Mouse (Mus musculus) MEL (cell line): ENCODE data around the gene Rtel1. TPM values are rescaled to one million over a fixed set of nuclear protein-coding genes. Genes with fewer than 3 reads are reported as not detected.

Source experiments
- DNase-seq: peaks from one replicate; pipeline ENCODE4 v3.0.0; 2011; ENCODE audit warnings: low read depth, low spot score
- H3K27ac ChIP-seq: 2 replicates; pipeline ENCODE4 v1.5.1; 2012; ENCODE audit warnings: low read depth, mild to moderate bottlenecking, control low read depth, low read length, moderate library complexity; ENCODE audit not compliant: control insufficient read depth
- H3K27me3 ChIP-seq, 2 experiments: fragments of 150-350 bp in 1 of 2; sonication (generic) in 1 of 2; 2 replicates each; pipeline ENCODE4 v1.6.1; 2012; ENCODE audit warnings: low read length in 2 of 2, mild to moderate bottlenecking in 2 of 2, improper control_type of control experiment in 1 of 2, moderate library complexity in 1 of 2; ENCODE audit not compliant: insufficient read depth in 2 of 2, control insufficient read depth in 1 of 2
- H3K36me3 ChIP-seq, 2 experiments: 2 replicates each; pipeline ENCODE4 v1.6.1; 2012 to 2014; ENCODE audit warnings: low read length in 2 of 2, improper control_type of control experiment in 1 of 2, inconsistent platforms in 1 of 2, mild to moderate bottlenecking in 1 of 2; ENCODE audit not compliant: insufficient read depth in 2 of 2, control insufficient read depth in 1 of 2
- H3K4me1 ChIP-seq, 2 experiments: fragments of 150-350 bp in 1 of 2; sonication (generic) in 1 of 2; 2 replicates each; pipeline ENCODE4 v1.6.1; 2012; ENCODE audit warnings: low read length in 2 of 2, improper control_type of control experiment in 1 of 2, mild to moderate bottlenecking in 1 of 2; ENCODE audit not compliant: insufficient read depth in 2 of 2, control insufficient read depth in 1 of 2
- H3K4me3 ChIP-seq, 2 experiments: fragments of 150-350 bp in 1 of 2; sonication (generic) in 1 of 2; 2 replicates each; pipeline ENCODE4 v1.5.1; 2012; ENCODE audit warnings: low read depth in 2 of 2, low read length in 2 of 2, mild to moderate bottlenecking in 2 of 2, moderate library complexity in 2 of 2, control low read depth in 1 of 2, improper control_type of control experiment in 1 of 2; ENCODE audit not compliant: control insufficient read depth in 1 of 2, insufficient read depth in 1 of 2
- H3K79me2 ChIP-seq: 2 replicates; pipeline ENCODE4 v1.6.1; 2012; ENCODE audit warnings: mild to moderate bottlenecking, low read length, moderate library complexity; ENCODE audit not compliant: control insufficient read depth, poor library complexity, insufficient read depth
- H3K9ac ChIP-seq: 2 replicates; pipeline ENCODE4 v1.6.1; 2012; ENCODE audit warnings: low read depth, mild to moderate bottlenecking, control low read depth, low read length, moderate library complexity; ENCODE audit not compliant: control insufficient read depth, poor library complexity, severe bottlenecking
- H3K9me3 ChIP-seq: fragments of 150-350 bp; sonication (generic); replicated peaks from 2 replicates; pipeline ENCODE4 v1.6.1; 2012; ENCODE audit warnings: mild to moderate bottlenecking, low read length, improper control_type of control experiment, moderate library complexity; ENCODE audit not compliant: insufficient read depth
- BHLHE40 ChIP-seq: IDR thresholded peaks from 2 replicates; pipeline ENCODE4 v1.6.1; 2012; ENCODE audit warnings: low read depth, mild to moderate bottlenecking, inconsistent platforms, low read length, improper control_type of control experiment, borderline replicate concordance
- CHD2 ChIP-seq: IDR thresholded peaks from 2 replicates; pipeline ENCODE4 v1.6.1; 2011; ENCODE audit warnings: low read length, improper control_type of control experiment
- CTCF ChIP-seq, 3 experiments: IDR thresholded peaks in 2 of 3; conservative IDR thresholded peaks in 1 of 3; 2 replicates each; pipeline ENCODE4 v1.5.1; 2011 to 2012; ENCODE audit warnings: low read length in 3 of 3, low read depth in 2 of 3, mild to moderate bottlenecking in 2 of 3, improper control_type of control experiment in 1 of 3, inconsistent platforms in 1 of 3, mixed read lengths in 1 of 3, moderate library complexity in 1 of 3; ENCODE audit not compliant: control insufficient read depth in 1 of 3, insufficient read depth in 1 of 3, poor library complexity in 1 of 3, severe bottlenecking in 1 of 3
- E2F4 ChIP-seq: IDR thresholded peaks from 2 replicates; pipeline ENCODE4 v1.6.1; 2011; ENCODE audit warnings: low read depth, low read length, improper control_type of control experiment, borderline replicate concordance
- EP300 ChIP-seq, 2 experiments: IDR thresholded peaks; 2 replicates each; pipeline ENCODE4 v1.6.1; 2011; ENCODE audit warnings: improper control_type of control experiment in 2 of 2, low read length in 2 of 2, low read depth in 1 of 2, mild to moderate bottlenecking in 1 of 2
- GATA1 ChIP-seq: IDR thresholded peaks from 2 replicates; pipeline ENCODE4 v1.6.1; 2011; ENCODE audit warnings: low read depth, low read length, improper control_type of control experiment
- HCFC1 ChIP-seq: IDR thresholded peaks from 2 replicates; pipeline ENCODE4 v1.6.1; 2012; ENCODE audit warnings: low read depth, mild to moderate bottlenecking, inconsistent platforms, low read length, improper control_type of control experiment, moderate library complexity
- JUND ChIP-seq: IDR thresholded peaks from 2 replicates; pipeline ENCODE4 v1.6.1; 2011; ENCODE audit warnings: low read depth, mild to moderate bottlenecking, improper control_type of control experiment, low read length
- KAT2A ChIP-seq: conservative IDR thresholded peaks from 2 replicates; pipeline ENCODE4 v1.6.1; 2012; ENCODE audit warnings: low read depth, low read length, improper control_type of control experiment, inconsistent platforms
- MAZ ChIP-seq: IDR thresholded peaks from 2 replicates; pipeline ENCODE4 v1.6.1; 2012; ENCODE audit warnings: low read depth, mild to moderate bottlenecking, inconsistent platforms, low read length, improper control_type of control experiment
- MEF2A ChIP-seq: IDR thresholded peaks from 2 replicates; pipeline ENCODE4 v1.6.1; 2014; ENCODE audit warnings: low read depth, mild to moderate bottlenecking, inconsistent platforms, low read length, improper control_type of control experiment; ENCODE audit not compliant: poor library complexity, insufficient replicate concordance, severe bottlenecking; ENCODE audit errors: extremely low read depth
- MXI1 ChIP-seq: IDR thresholded peaks from 2 replicates; pipeline ENCODE4 v1.6.1; 2011; ENCODE audit warnings: mild to moderate bottlenecking, low read depth, low read length, improper control_type of control experiment
- MYB ChIP-seq: IDR thresholded peaks from 2 replicates; pipeline ENCODE4 v1.6.1; 2011; ENCODE audit warnings: mild to moderate bottlenecking, low read depth, low read length, improper control_type of control experiment
- NELFE ChIP-seq: IDR thresholded peaks from 2 replicates; pipeline ENCODE4 v1.6.1; 2011; ENCODE audit warnings: low read depth, low read length, improper control_type of control experiment
- NRF1 ChIP-seq: IDR thresholded peaks from 2 replicates; pipeline ENCODE4 v1.6.1; 2014; ENCODE audit warnings: low read depth, mild to moderate bottlenecking, inconsistent platforms, low read length, improper control_type of control experiment, moderate library complexity; ENCODE audit not compliant: poor library complexity, insufficient read depth, severe bottlenecking
- RAD21 ChIP-seq: IDR thresholded peaks from 2 replicates; pipeline ENCODE4 v1.6.1; 2011; ENCODE audit warnings: mild to moderate bottlenecking, low read depth, low read length, improper control_type of control experiment
- SIN3A ChIP-seq: IDR thresholded peaks from 2 replicates; pipeline ENCODE4 v1.6.1; 2012; ENCODE audit warnings: low read length, improper control_type of control experiment, inconsistent platforms
- TBP ChIP-seq: IDR thresholded peaks from 2 replicates; pipeline ENCODE4 v1.8.0; 2011; ENCODE audit warnings: low read depth, low read length, improper control_type of control experiment
- USF1 ChIP-seq: IDR thresholded peaks from 2 replicates; pipeline ENCODE4 v1.6.1; 2014; ENCODE audit warnings: low read depth, mild to moderate bottlenecking, inconsistent platforms, low read length, improper control_type of control experiment, moderate library complexity
- ZKSCAN1 ChIP-seq: IDR thresholded peaks from 2 replicates; pipeline ENCODE4 v1.6.1; 2012; ENCODE audit warnings: low read depth, mild to moderate bottlenecking, inconsistent platforms, low read length, improper control_type of control experiment, moderate library complexity
- ZMIZ1 ChIP-seq: IDR thresholded peaks from 2 replicates; pipeline ENCODE4 v1.6.1; 2012; ENCODE audit warnings: low read depth, mild to moderate bottlenecking, inconsistent platforms, low read length, improper control_type of control experiment, moderate library complexity
- polyA plus RNA-seq, 2 experiments: library from polyadenylated mRNA; stranded (reverse) in 1 of 2; unstranded in 1 of 2; fragments of >175 nt in 1 of 2; fragments of >200 nt in 1 of 2; gene quantifications; 2 replicates each; pipeline versions ENCODE4 v1.2.1 to v1.2.4; 2012; ENCODE audit warnings: low replicate concordance in 2 of 2, low read depth in 1 of 2; ENCODE audit not compliant: insufficient read length in 2 of 2, insufficient read depth in 1 of 2, missing spikeins in 1 of 2
- total RNA-seq: library from RNA; depleted of rRNA; stranded (reverse); fragments of 300-350 nt; gene quantifications from 2 replicates; pipeline ENCODE4 v1.2.3, GENCODE M21; 2012

The Rtel1 gene
- total and polyA plus RNA-seq, 3 experiments: 54.2 to 87.0 TPM; not detected in 1

GRCm38 (mm10) chr2:181288691-181289090 is 30.8 kb upstream of the Rtel1 start:
- Histone ChIP-seq H3K4me3 (peak overlapping the region; percentile 79 to 90), H3K36me3 (peaks cover 0 to 14% of the 10 kb centered on the region in 2 experiments; a peak in 3 of 4 replicates), H3K9ac (peak overlapping the region; percentile 75), H3K27ac (no peak overlapping the region), H3K27me3 (no peaks in the 10 kb centered on the region), H3K4me1 (peaks cover 2 to 8% of the 10 kb centered on the region in 2 experiments; a peak in 3 of 4 replicates), H3K79me2 (peaks cover 18% of the 10 kb centered on the region), H3K9me3 (no peaks in the 10 kb centered on the region)
- TF ChIP-seq ZKSCAN1 (no peak), KAT2A (no peak), MAZ (no peak)
- peak; percentile 27 for DNase-seq

- no peak overlapping the region for H3K4me3 ChIP-seq
- H3K9ac ChIP-seq: no peak overlapping the region
- no peaks in the 10 kb centered on the region for H3K27me3 ChIP-seq
- no peaks in the 10 kb centered on the region for H3K9me3 ChIP-seq
- TF ChIP-seq EP300 (IDR thresholded peaks at IDR 0.05; ENCODE audit: low read depth in 1 of 2, low read length in 2 of 2) (no peak), KAT2A (no peak), ZMIZ1 (no peak), MEF2A (no peak), NRF1 (no peak), GATA1 (no peak), USF1 (no peak), BHLHE40 (no peak), NELFE (no peak), JUND (no peak), MYB (no peak)
- TF ChIP-seq, all 39 proteins: peak for 0
- no peak for DNase-seq
- Histone ChIP-seq H3K36me3 (peaks cover 0 to 11% of the 10 kb centered on the region in 2 experiments; a peak in 3 of 4 replicates), H3K27ac (no peak overlapping the region), H3K79me2 (peaks cover 17% of the 10 kb centered on the region), H3K4me1 (peaks cover 2 to 8% of the 10 kb centered on the region in 2 experiments; a peak in 3 of 4 replicates)
Measured at GRCm38 (mm10) chr2:181290937-181291336, 28.6 kb upstream of the Rtel1 start.

GRCm38 (mm10) chr2:181302041-181302440 is 17.5 kb upstream of the Rtel1 start:
- Histone ChIP-seq H3K27ac (no peak overlapping the region), H3K9me3 (no peaks in the 10 kb centered on the region), H3K79me2 (no peaks in the 10 kb centered on the region), H3K27me3 (no peaks in the 10 kb centered on the region), H3K36me3 (no peaks in the 10 kb centered on the region), H3K4me3 (no peak overlapping the region), H3K4me1 (no peaks in the 10 kb centered on the region), H3K9ac (no peak overlapping the region)
- DNase-seq: peak; percentile 91
- TF ChIP-seq GATA1 (no peak), CHD2 (no peak), MXI1 (peak; percentile 99), USF1 (no peak), BHLHE40 (no peak), RAD21 (no peak; the same call in 1 of the 2 replicates), TBP (no peak), SIN3A (peak; percentile 100), MAZ (no peak), CTCF (IDR thresholded peaks at IDR 0.05 in 2 of 3, conservative IDR thresholded peaks at IDR 0.05 in 1 of 3; ENCODE audit: control insufficient read depth in 1 of 3, insufficient read depth in 1 of 3, low read depth in 2 of 3, low read length in 3 of 3, poor library complexity in 1 of 3, severe bottlenecking in 1 of 3) (0 out of 6 replicates have a peak, but pooled peaks of 1 of the 3 experiments have one; percentile 15), NELFE (no peak), E2F4 (no peak), ZMIZ1 (no peak), HCFC1 (no peak), MEF2A (no peak)
